Mouse (Mus musculus) liver, embryonic 15.5 days (tissue): Measurements from ENCODE around the gene Plppr5. TPM values are rescaled to one million over a fixed set of nuclear protein-coding genes. Genes with fewer than 3 reads are reported as not detected.

ENCODE experiments used
- ATAC-seq: fragments of 200-750 bp; cut with Nextera tagmentation; 2 replicates; pipeline ENCODE4 v1.8.0; 2017; ENCODE audit warnings: moderate number of reproducible peaks, mild to moderate bottlenecking, moderate library complexity; ENCODE audit not compliant: insufficient read depth
- H3K27ac ChIP-seq: fragments of 300-500 bp; sonication (generic); replicated peaks from 2 replicates; pipeline ENCODE4 v1.5.1; 2015; ENCODE audit warnings: mild to moderate bottlenecking, inconsistent platforms
- H3K27me3 ChIP-seq: fragments of 300-500 bp; sonication (generic); 2 replicates; pipeline ENCODE4 v1.6.1; 2015; ENCODE audit warnings: mild to moderate bottlenecking, inconsistent platforms
- H3K36me3 ChIP-seq: fragments of 300-500 bp; sonication (generic); replicated peaks from 2 replicates; pipeline ENCODE4 v1.6.1; 2015; ENCODE audit warnings: moderate library complexity, mild to moderate bottlenecking, inconsistent platforms
- H3K4me1 ChIP-seq: fragments of 300-500 bp; sonication (generic); replicated peaks from 2 replicates; pipeline ENCODE4 v1.6.1; 2015; ENCODE audit warnings: inconsistent platforms
- H3K4me2 ChIP-seq: fragments of 300-500 bp; sonication (generic); 2 replicates; pipeline ENCODE4 v1.6.1; 2015; ENCODE audit warnings: moderate library complexity, mild to moderate bottlenecking, inconsistent platforms
- H3K4me3 ChIP-seq: fragments of 300-500 bp; sonication (generic); replicated peaks from 2 replicates; pipeline ENCODE4 v1.5.1; 2015; ENCODE audit warnings: mild to moderate bottlenecking, inconsistent platforms
- H3K9ac ChIP-seq: fragments of 300-500 bp; sonication (generic); 2 replicates; pipeline ENCODE4 v1.6.1; 2015; ENCODE audit warnings: moderate library complexity, mild to moderate bottlenecking, inconsistent platforms
- H3K9me3 ChIP-seq: fragments of 300-500 bp; sonication (generic); replicated peaks from 2 replicates; pipeline ENCODE4 v1.6.1; 2016; ENCODE audit warnings: inconsistent platforms
- WGBS: fragments of 180-500 bp; shearing (Covaris S2); methylation state at CpG from one replicate; pipeline ENCODE4 v1.1.7; 2015; ENCODE audit warnings: mixed read lengths; ENCODE audit not compliant: insufficient replicate concordance; 5-methylcytosine and 5-hydroxymethylcytosine counted together
- polyA plus RNA-seq: library from polyadenylated mRNA; unstranded; fragments of >200 nt; fragmentation: Nextera tagmentation; extraction: Ambion mirVana; gene quantifications from 2 replicates; pipeline ENCODE4 v1.2.1, GENCODE M21; 2015

Plppr5 gene
- polyA plus RNA-seq, 1 experiment from 2014 or later, result 0.03 TPM

- Histone ChIP-seq H3K4me2 (no peak overlapping the region), H3K9me3 (no peaks in the 10 kb centered on the region), H3K4me1 (no peaks in the 10 kb centered on the region), H3K27ac (no peak overlapping the region), H3K9ac (no peak overlapping the region), H3K27me3 (no peaks in the 10 kb centered on the region), H3K36me3 (no peaks in the 10 kb centered on the region), H3K4me3 (no peak overlapping the region)
- ATAC-seq, result no peak
- WGBS, result 72% methylated on average over 5 of the region's 5 CpGs
Observed at GRCm38 (mm10) chr3:117696350-117696749, 121.7 kb downstream of the Plppr5 start.

DNA sequence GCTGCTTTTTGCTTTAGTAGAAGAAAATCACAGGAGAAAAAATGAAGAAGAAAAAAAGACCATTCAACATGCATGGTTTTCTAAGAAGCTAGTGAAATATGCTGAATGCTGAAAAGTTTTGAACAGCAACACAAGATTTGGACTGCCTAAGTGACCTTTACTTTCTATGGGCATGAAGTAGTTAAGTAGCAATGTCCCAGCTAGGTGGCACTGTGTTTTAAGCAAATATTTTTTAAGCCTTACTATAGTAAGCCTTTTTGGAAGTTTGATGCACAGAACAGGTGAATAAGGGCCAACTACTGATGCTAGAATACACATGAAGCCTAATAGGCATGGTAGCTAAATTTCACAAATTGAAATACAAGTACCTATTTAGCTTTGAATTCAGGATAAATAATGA, 134.2 kb downstream of the Plppr5 start:
- H3K9me3 ChIP-seq, result no peaks in the 10 kb centered on the region
- no peaks in the 10 kb centered on the region for H3K27me3 ChIP-seq
- no peak for ATAC-seq
- no peaks in the 10 kb centered on the region for H3K4me1 ChIP-seq
- H3K4me2 ChIP-seq, result no peak overlapping the region
- H3K36me3 ChIP-seq, result no peaks in the 10 kb centered on the region
- no peak overlapping the region for H3K27ac ChIP-seq
- no peak overlapping the region for H3K9ac ChIP-seq
- H3K4me3 ChIP-seq, result no peak overlapping the region

DNA sequence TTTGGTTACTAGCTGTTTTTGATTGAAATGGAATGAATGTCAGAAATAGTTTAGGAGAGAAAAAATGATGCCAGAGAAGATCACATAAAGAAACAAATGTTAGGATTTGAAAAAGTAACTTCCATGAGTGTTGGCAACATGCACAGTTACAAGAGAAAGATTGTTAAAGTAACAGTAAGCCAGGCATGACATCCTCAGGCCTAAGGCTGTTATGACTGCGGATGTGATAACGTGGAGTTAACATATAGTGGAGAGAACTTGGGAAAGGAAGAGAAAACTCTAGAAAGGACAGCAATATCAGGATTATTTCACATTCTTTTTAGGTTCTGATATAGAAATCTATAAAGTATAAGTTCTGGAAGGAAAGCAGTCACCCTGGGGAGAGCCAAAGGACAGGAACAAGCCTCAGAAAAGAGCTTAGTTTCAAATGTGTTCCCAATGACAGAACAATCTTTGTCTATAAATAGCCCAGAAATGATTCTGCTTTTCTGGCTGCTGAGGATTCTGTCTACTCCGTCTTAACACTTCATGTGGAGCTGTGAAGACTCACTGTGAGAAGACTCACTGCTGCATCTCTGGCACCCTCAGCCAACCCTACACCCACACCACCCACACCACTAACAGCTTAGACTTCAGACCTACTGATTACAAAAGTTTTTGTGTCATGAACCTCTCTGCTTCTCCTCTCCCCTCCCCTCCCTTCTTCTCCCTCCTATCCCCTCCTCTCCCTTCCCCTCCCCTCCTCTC, 142.1 kb downstream of the Plppr5 start:
- 67% methylated on average over 3 of the region's 3 CpGs for WGBS
- no peak for ATAC-seq

DNA sequence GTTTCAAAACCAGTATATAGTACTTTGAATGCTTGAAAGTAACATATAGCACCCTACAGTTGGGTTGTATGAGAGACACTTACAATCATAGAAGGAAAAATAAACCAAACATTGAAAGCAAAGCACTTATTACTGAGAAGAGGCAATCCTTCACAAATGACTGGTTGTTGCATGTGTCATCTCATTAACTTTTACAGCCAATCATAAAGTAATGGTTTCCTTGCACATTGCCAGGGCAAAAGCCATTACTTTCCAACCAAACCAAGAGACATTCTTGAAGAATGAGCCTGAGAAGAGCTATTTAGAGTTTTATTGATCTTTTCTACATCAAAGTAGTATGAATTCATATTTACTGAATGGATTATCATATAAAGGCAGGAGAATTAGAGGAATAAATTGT, 148.8 kb downstream of the Plppr5 start:
- no peak overlapping the region for H3K27ac ChIP-seq
- no peaks in the 10 kb centered on the region for H3K4me1 ChIP-seq
- H3K4me3 ChIP-seq, result no peak overlapping the region
- H3K9ac ChIP-seq, result no peak overlapping the region
- no peaks in the 10 kb centered on the region for H3K36me3 ChIP-seq
- H3K27me3 ChIP-seq, result no peaks in the 10 kb centered on the region
- H3K4me2 ChIP-seq, result no peak overlapping the region
- ATAC-seq, result no peak
- H3K9me3 ChIP-seq, result no peaks in the 10 kb centered on the region

More for the DNA sequence above, 142.1 kb downstream of the Plppr5 start:
- H3K4me2 ChIP-seq, result no peak overlapping the region
- H3K4me3 ChIP-seq, result no peak overlapping the region
- no peaks in the 10 kb centered on the region for H3K9me3 ChIP-seq
- H3K36me3 ChIP-seq, result no peaks in the 10 kb centered on the region
- no peak overlapping the region for H3K27ac ChIP-seq
- H3K27me3 ChIP-seq, result no peaks in the 10 kb centered on the region
- no peaks in the 10 kb centered on the region for H3K4me1 ChIP-seq
- no peak overlapping the region for H3K9ac ChIP-seq

DNA sequence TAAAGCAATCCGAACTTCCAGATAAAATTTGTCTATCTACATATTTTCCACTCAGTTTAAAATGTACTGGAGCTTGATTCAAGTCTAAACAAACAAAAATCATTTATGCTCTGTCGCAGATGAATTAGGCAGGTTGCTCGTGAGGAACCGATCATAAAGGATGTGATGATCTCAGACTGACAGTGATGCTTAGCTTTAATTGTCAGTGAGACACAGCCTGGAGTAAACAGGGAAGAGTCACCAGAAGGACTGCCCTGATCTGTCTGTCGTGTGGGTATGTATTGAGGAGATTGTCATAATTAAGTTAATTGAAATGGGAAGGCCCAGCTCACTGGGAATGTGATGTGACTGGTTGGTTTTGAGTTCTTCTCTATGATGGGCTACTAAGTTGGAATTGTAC, 149.9 kb downstream of the Plppr5 start:
- Histone ChIP-seq H3K9ac (no peak overlapping the region), H3K4me1 (no peaks in the 10 kb centered on the region), H3K27ac (no peak overlapping the region), H3K9me3 (no peaks in the 10 kb centered on the region), H3K27me3 (no peaks in the 10 kb centered on the region), H3K4me2 (no peak overlapping the region), H3K4me3 (no peak overlapping the region), H3K36me3 (no peaks in the 10 kb centered on the region)
- WGBS, result 52% methylated on average over 5 of the region's 5 CpGs
- no peak for ATAC-seq

DNA sequence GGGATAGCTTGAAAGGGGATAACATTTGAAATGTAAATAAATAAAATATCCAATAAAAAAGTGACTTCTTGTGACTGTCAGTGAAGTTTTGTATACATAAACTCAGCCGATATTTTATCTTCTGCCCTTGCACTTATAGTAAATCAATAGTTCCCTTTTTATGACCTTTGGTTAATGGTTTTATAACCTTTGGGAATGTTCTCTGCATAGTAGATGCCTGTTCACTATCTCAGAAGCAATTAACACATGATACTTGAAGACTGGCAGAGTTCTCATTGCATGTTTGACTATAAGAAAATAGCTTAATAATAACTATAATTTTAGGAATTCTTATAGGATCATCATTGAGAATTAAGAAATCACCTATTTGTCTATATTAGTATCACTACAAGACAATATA, 150.9 kb downstream of the Plppr5 start:
- H3K27me3 ChIP-seq, result no peaks in the 10 kb centered on the region
- H3K4me2 ChIP-seq, result no peak overlapping the region
- H3K27ac ChIP-seq, result no peak overlapping the region
- no peak overlapping the region for H3K4me3 ChIP-seq
- ATAC-seq, result no peak
- 71% methylated on average over 1 of the region's 1 CpGs for WGBS
- H3K9ac ChIP-seq, result no peak overlapping the region
- H3K4me1 ChIP-seq, result no peaks in the 10 kb centered on the region
- no peaks in the 10 kb centered on the region for H3K36me3 ChIP-seq
- no peaks in the 10 kb centered on the region for H3K9me3 ChIP-seq

GRCm38 (mm10) chr3:117728136-117728535, 153.5 kb downstream of the Plppr5 start:
- H3K27ac ChIP-seq, result no peak overlapping the region

GRCm38 (mm10) chr3:117729121-117730072, 154.8 kb downstream of the Plppr5 start:
- Histone ChIP-seq H3K27ac (no peak overlapping the region), H3K9ac (no peak overlapping the region), H3K36me3 (no peaks in the 10 kb centered on the region), H3K4me3 (no peak overlapping the region), H3K4me1 (no peaks in the 10 kb centered on the region), H3K9me3 (no peaks in the 10 kb centered on the region), H3K27me3 (no peaks in the 10 kb centered on the region), H3K4me2 (no peak overlapping the region)
- ATAC-seq, result no peak
- WGBS, result 57% methylated on average over 9 of the region's 9 CpGs

More at GRCm38 (mm10) chr3:117728136-117728535, 153.5 kb downstream of the Plppr5 start:
- Histone ChIP-seq H3K4me3 (no peak overlapping the region), H3K27me3 (no peaks in the 10 kb centered on the region), H3K4me2 (no peak overlapping the region), H3K9ac (no peak overlapping the region), H3K36me3 (no peaks in the 10 kb centered on the region), H3K4me1 (no peaks in the 10 kb centered on the region), H3K9me3 (no peaks in the 10 kb centered on the region)
- ATAC-seq, result no peak
- 7% methylated on average over 1 of the region's 1 CpGs for WGBS

DNA sequence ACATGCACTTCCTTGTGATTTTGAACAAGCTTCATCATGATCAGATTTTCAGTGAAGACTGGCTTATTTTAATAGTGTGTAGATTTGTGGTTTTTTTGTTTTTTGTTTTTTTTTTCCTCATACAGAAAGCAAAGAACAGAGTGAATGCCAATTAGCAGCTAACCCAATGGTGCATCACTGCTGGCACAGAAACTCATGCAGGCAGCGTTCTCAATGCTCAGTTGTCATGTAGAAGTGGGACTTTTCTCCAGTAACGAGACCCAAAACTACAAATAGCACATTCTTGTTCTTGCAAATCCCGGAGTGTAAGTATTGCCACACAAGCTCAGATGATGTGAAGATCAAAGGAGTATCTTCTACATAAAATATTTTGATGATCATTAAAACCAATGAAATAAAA, 156.9 kb downstream of the Plppr5 start:
- no peaks in the 10 kb centered on the region for H3K9me3 ChIP-seq
- H3K9ac ChIP-seq, result no peak overlapping the region
- WGBS, result 53% methylated on average over 3 of the region's 3 CpGs
- H3K4me2 ChIP-seq, result no peak overlapping the region
- H3K4me1 ChIP-seq, result no peaks in the 10 kb centered on the region
- H3K4me3 ChIP-seq, result no peak overlapping the region
- H3K27me3 ChIP-seq, result no peaks in the 10 kb centered on the region
- no peaks in the 10 kb centered on the region for H3K36me3 ChIP-seq
- no peak overlapping the region for H3K27ac ChIP-seq
- no peak for ATAC-seq

- no peak for ATAC-seq
- 61% methylated on average over 4 of the region's 4 CpGs for WGBS
- H3K27ac ChIP-seq, result no peak overlapping the region
- no peaks in the 10 kb centered on the region for H3K36me3 ChIP-seq
- no peaks in the 10 kb centered on the region for H3K27me3 ChIP-seq
- no peak overlapping the region for H3K4me3 ChIP-seq
- H3K4me2 ChIP-seq, result no peak overlapping the region
- no peaks in the 10 kb centered on the region for H3K9me3 ChIP-seq
- no peaks in the 10 kb centered on the region for H3K4me1 ChIP-seq
- no peak overlapping the region for H3K9ac ChIP-seq
Observed at GRCm38 (mm10) chr3:117732661-117733060, 158.0 kb downstream of the Plppr5 start.
